Mouse (Mus musculus): Measurements from ENCODE around the gene Cs. TPM values are rescaled to one million over a fixed set of nuclear protein-coding genes. Genes with fewer than 3 reads are reported as not detected.
"Not testable (repeated sequence)": the region's sequence is repeated elsewhere in the genome, so short reads cannot be mapped to it uniquely, and the experiment has no call there.

Gene Cs
- polyA plus RNA-seq, 1 experiment from 2014 or later, result 225 TPM

- H3K9ac ChIP-seq (ENCODE audit: low read depth, low read length), result peak overlapping the region; percentile 90
- H3K4me2 ChIP-seq (replicated peaks; ENCODE audit: low read depth, low read length), result peak overlapping the region; percentile 86
- peak overlapping the region; percentile 72 for H3K4me3 ChIP-seq (ENCODE audit: low read length)
- no peak for ATAC-seq (ENCODE audit: low FRiP score, low TSS enrichment)
- no peaks in the 10 kb centered on the region for H3K27me3 ChIP-seq (ENCODE audit: control insufficient read depth, insufficient read depth, low read length)
- H3K9me3 ChIP-seq (ENCODE audit: control insufficient read depth, low read length), result no peaks in the 10 kb centered on the region
- WGBS, result 59% methylated on average over 8 of the region's 8 CpGs
- peaks cover 55% of the 10 kb centered on the region for H3K36me3 ChIP-seq (ENCODE audit: control insufficient read depth, insufficient read depth, low read length)
- H3K4me1 ChIP-seq (ENCODE audit: control insufficient read depth, insufficient read depth, low read length), result peaks cover 10% of the 10 kb centered on the region
- H3K27ac ChIP-seq (ENCODE audit: low read depth, low read length), result 0 out of 2 replicates have a peak overlapping the region, but pooled peaks have one; percentile 96
These were observed 14.0 kb upstream of the Cs start for GRCm38 (mm10) chr10:128323516-128323915.

GRCm38 (mm10) chr10:128326825-128327224 lies 10.7 kb upstream of the Cs start:
- Histone ChIP-seq H3K4me1 (ENCODE audit: control insufficient read depth, insufficient read depth, low read length) (peaks cover 10% of the 10 kb centered on the region), H3K9ac (ENCODE audit: low read depth, low read length) (no peak overlapping the region), H3K9me3 (ENCODE audit: control insufficient read depth, low read length) (no peaks in the 10 kb centered on the region), H3K4me3 (ENCODE audit: low read length) (no peak overlapping the region), H3K4me2 (replicated peaks; ENCODE audit: low read depth, low read length) (no peak overlapping the region), H3K27ac (ENCODE audit: low read depth, low read length) (no peak overlapping the region), H3K27me3 (ENCODE audit: control insufficient read depth, insufficient read depth, low read length) (no peaks in the 10 kb centered on the region), H3K36me3 (ENCODE audit: control insufficient read depth, insufficient read depth, low read length) (peaks cover 38% of the 10 kb centered on the region)
- WGBS, result 92% methylated on average over 8 of the region's 8 CpGs
- ATAC-seq (ENCODE audit: low FRiP score, low TSS enrichment), result no peak

GRCm38 (mm10) chr10:128327610-128328009 lies 9.9 kb upstream of the Cs start:
- H3K4me3 ChIP-seq (ENCODE audit: low read length), result no peak overlapping the region
- no peaks in the 10 kb centered on the region for H3K27me3 ChIP-seq (ENCODE audit: control insufficient read depth, insufficient read depth, low read length)
- WGBS, result 88% methylated on average over 10 of the region's 10 CpGs
- no peaks in the 10 kb centered on the region for H3K9me3 ChIP-seq (ENCODE audit: control insufficient read depth, low read length)
- H3K9ac ChIP-seq (ENCODE audit: low read depth, low read length), result no peak overlapping the region
- no peak overlapping the region for H3K27ac ChIP-seq (ENCODE audit: low read depth, low read length)
- no peak for ATAC-seq (ENCODE audit: low FRiP score, low TSS enrichment)
- peaks cover 38% of the 10 kb centered on the region for H3K36me3 ChIP-seq (ENCODE audit: control insufficient read depth, insufficient read depth, low read length)
- peaks cover 10% of the 10 kb centered on the region for H3K4me1 ChIP-seq (ENCODE audit: control insufficient read depth, insufficient read depth, low read length)
- no peak overlapping the region for H3K4me2 ChIP-seq (replicated peaks; ENCODE audit: low read depth, low read length)

GRCm38 (mm10) chr10:128332358-128333249 lies 4.9 kb upstream of the Cs start:
- not testable (repeated sequence) for H3K27ac ChIP-seq (ENCODE audit: low read depth, low read length); H3K4me3 ChIP-seq (ENCODE audit: low read length); H3K4me2 ChIP-seq (replicated peaks; ENCODE audit: low read depth, low read length); H3K27me3 ChIP-seq (ENCODE audit: control insufficient read depth, insufficient read depth, low read length); ATAC-seq (ENCODE audit: low FRiP score, low TSS enrichment); H3K9ac ChIP-seq (ENCODE audit: low read depth, low read length); H3K9me3 ChIP-seq (ENCODE audit: control insufficient read depth, low read length); H3K4me1 ChIP-seq (ENCODE audit: control insufficient read depth, insufficient read depth, low read length)
- H3K36me3 ChIP-seq (ENCODE audit: control insufficient read depth, insufficient read depth, low read length), result peaks cover 16% of the 10 kb centered on the region; the same call in 1 of the 2 replicates
- WGBS, result 75% methylated on average over 5 of the region's 6 CpGs

- H3K27ac ChIP-seq (ENCODE audit: low read depth, low read length), result no peak overlapping the region
- H3K9ac ChIP-seq (ENCODE audit: low read depth, low read length), result no peak overlapping the region
- H3K4me3 ChIP-seq (ENCODE audit: low read length), result no peak overlapping the region
- no peak for ATAC-seq (ENCODE audit: low FRiP score, low TSS enrichment)
- H3K36me3 ChIP-seq (ENCODE audit: control insufficient read depth, insufficient read depth, low read length), result no peaks in the 10 kb centered on the region
- H3K4me1 ChIP-seq (ENCODE audit: control insufficient read depth, insufficient read depth, low read length), result peaks cover 20% of the 10 kb centered on the region
- H3K27me3 ChIP-seq (ENCODE audit: control insufficient read depth, insufficient read depth, low read length), result no peaks in the 10 kb centered on the region
- H3K9me3 ChIP-seq (ENCODE audit: control insufficient read depth, low read length), result no peaks in the 10 kb centered on the region
- no peak overlapping the region for H3K4me2 ChIP-seq (replicated peaks; ENCODE audit: low read depth, low read length)
- 2% methylated on average over 4 of the region's 4 CpGs for WGBS
These were observed 2.0 kb upstream of the Cs start for GRCm38 (mm10) chr10:128335582-128335981.

- Histone ChIP-seq H3K27me3 (ENCODE audit: control insufficient read depth, insufficient read depth, low read length) (no peaks in the 10 kb centered on the region), H3K27ac (ENCODE audit: low read depth, low read length) (no peak overlapping the region), H3K9me3 (ENCODE audit: control insufficient read depth, low read length) (no peaks in the 10 kb centered on the region), H3K4me3 (ENCODE audit: low read length) (no peak overlapping the region), H3K4me2 (replicated peaks; ENCODE audit: low read depth, low read length) (no peak overlapping the region), H3K4me1 (ENCODE audit: control insufficient read depth, insufficient read depth, low read length) (peaks cover 20% of the 10 kb centered on the region), H3K36me3 (ENCODE audit: control insufficient read depth, insufficient read depth, low read length) (peaks cover 3% of the 10 kb centered on the region), H3K9ac (ENCODE audit: low read depth, low read length) (no peak overlapping the region)
- 89% methylated on average over 3 of the region's 3 CpGs for WGBS
- no peak for ATAC-seq (ENCODE audit: low FRiP score, low TSS enrichment)
These were observed 1.3 kb upstream of the Cs start for GRCm38 (mm10) chr10:128336195-128336594.

GRCm38 (mm10) chr10:128336597-128336996 lies 937 bp upstream of the Cs start:
- H3K9me3 ChIP-seq (ENCODE audit: control insufficient read depth, low read length), result no peaks in the 10 kb centered on the region
- H3K4me1 ChIP-seq (ENCODE audit: control insufficient read depth, insufficient read depth, low read length), result peaks cover 20% of the 10 kb centered on the region
- H3K27me3 ChIP-seq (ENCODE audit: control insufficient read depth, insufficient read depth, low read length), result no peaks in the 10 kb centered on the region
- ATAC-seq (ENCODE audit: low FRiP score, low TSS enrichment), result no peak
- no peak overlapping the region for H3K27ac ChIP-seq (ENCODE audit: low read depth, low read length)
- peak overlapping the region; percentile 63 for H3K4me2 ChIP-seq (replicated peaks; ENCODE audit: low read depth, low read length)
- H3K9ac ChIP-seq (ENCODE audit: low read depth, low read length), result no peak overlapping the region; the same call in 1 of the 2 replicates
- peaks cover 7% of the 10 kb centered on the region for H3K36me3 ChIP-seq (ENCODE audit: control insufficient read depth, insufficient read depth, low read length)
- WGBS, result 84% methylated on average over 3 of the region's 3 CpGs
- no peak overlapping the region; the same call in 1 of the 2 replicates for H3K4me3 ChIP-seq (ENCODE audit: low read length)

GRCm38 (mm10) chr10:128338415-128338814 lies 881 bp downstream of the Cs start:
- Histone ChIP-seq H3K27me3 (ENCODE audit: control insufficient read depth, insufficient read depth, low read length) (no peaks in the 10 kb centered on the region), H3K9ac (ENCODE audit: low read depth, low read length) (peak overlapping the region; percentile 85), H3K9me3 (ENCODE audit: control insufficient read depth, low read length) (no peaks in the 10 kb centered on the region), H3K27ac (ENCODE audit: low read depth, low read length) (peak overlapping the region; percentile 87), H3K36me3 (ENCODE audit: control insufficient read depth, insufficient read depth, low read length) (peaks cover 7% of the 10 kb centered on the region), H3K4me2 (replicated peaks; ENCODE audit: low read depth, low read length) (peak overlapping the region; percentile 85), H3K4me1 (ENCODE audit: control insufficient read depth, insufficient read depth, low read length) (peaks cover 23% of the 10 kb centered on the region), H3K4me3 (ENCODE audit: low read length) (peak overlapping the region; percentile 86)
- 17% methylated on average over 5 of the region's 5 CpGs for WGBS
- no peak; the same call in 1 of the 2 replicates for ATAC-seq (ENCODE audit: low FRiP score, low TSS enrichment)

- WGBS, result 86% methylated on average over 2 of the region's 2 CpGs
- H3K36me3 ChIP-seq (ENCODE audit: control insufficient read depth, insufficient read depth, low read length), result peaks cover 7% of the 10 kb centered on the region
- peak overlapping the region; percentile 85; the same call in 1 of the 2 replicates for H3K9ac ChIP-seq (ENCODE audit: low read depth, low read length)
- H3K4me1 ChIP-seq (ENCODE audit: control insufficient read depth, insufficient read depth, low read length), result peaks cover 24% of the 10 kb centered on the region
- peak overlapping the region; percentile 86 for H3K4me3 ChIP-seq (ENCODE audit: low read length)
- H3K27ac ChIP-seq (ENCODE audit: low read depth, low read length), result no peak overlapping the region
- H3K4me2 ChIP-seq (replicated peaks; ENCODE audit: low read depth, low read length), result peak overlapping the region; percentile 85
- H3K27me3 ChIP-seq (ENCODE audit: control insufficient read depth, insufficient read depth, low read length), result no peaks in the 10 kb centered on the region
- ATAC-seq (ENCODE audit: low FRiP score, low TSS enrichment), result no peak
- no peaks in the 10 kb centered on the region for H3K9me3 ChIP-seq (ENCODE audit: control insufficient read depth, low read length)
These were observed 1.4 kb downstream of the Cs start for GRCm38 (mm10) chr10:128338948-128339347.
